In genomic region chr5:8422932-8423928, GRCm38 (mm10) we compare ENCODE assay signal across 8 mouse cellular contexts. TPM values are rescaled to one million over a fixed set of nuclear protein-coding genes. Genes with fewer than 3 reads are reported as not detected.
A peak's percentile ranks its signal among the peaks of the same experiment; 100 is the strongest.
DNase-seq lines count a peak whose midpoint lies in the region; ATAC-seq and TF ChIP-seq lines count a peak whose summit lies in the region.

No protein-coding gene starts in this region.

- H3K36me3 ChIP-seq in C2C12 (ENCODE audit: control insufficient read depth, insufficient read depth): peaks cover 31% of the 10 kb centered on the region
- H3K36me3 ChIP-seq in hindbrain, embryonic 13.5 days: 0 out of 2 replicates have a peak, but pooled peaks cover 2% of the 10 kb centered on the region
- peaks cover 8% of the 10 kb centered on the region for H3K36me3 ChIP-seq in liver, embryonic 16.5 days (ENCODE audit: control insufficient read depth, insufficient read depth)
- H3K36me3 ChIP-seq in stomach, embryonic 16.5 days (ENCODE audit: control insufficient read depth, insufficient read depth, low read length): peaks cover under 1% of the 10 kb centered on the region; the same call in 1 of the 2 replicates

- DNase-seq in cerebellum, adult 8-10 months: peak; percentile 11
- no peak for DNase-seq in cerebellum, postnatal 4 days (ENCODE audit: low spot score in 2 of 2)
- DNase-seq in embryo, embryonic 10 days (ENCODE audit: low spot score): peak; percentile 28
- DNase-seq in thymus, postnatal 36 days: no peak

- no peaks in the 10 kb centered on the region for H3K27me3 ChIP-seq in C2C12 (ENCODE audit: control insufficient read depth, insufficient read depth, insufficient read length)
- H3K27me3 ChIP-seq in hindbrain, embryonic 13.5 days: no peaks in the 10 kb centered on the region
- no peaks in the 10 kb centered on the region for H3K27me3 ChIP-seq in liver, embryonic 16.5 days (ENCODE audit: control insufficient read depth, insufficient read depth, low read depth, low read length)
- H3K27me3 ChIP-seq in stomach, embryonic 16.5 days (ENCODE audit: control insufficient read depth, insufficient read depth, low read length): no peaks in the 10 kb centered on the region

- peaks cover 18% of the 10 kb centered on the region for H3K4me1 ChIP-seq in hindbrain, embryonic 13.5 days (replicated peaks)
- peaks cover 12% of the 10 kb centered on the region for H3K4me1 ChIP-seq in liver, embryonic 16.5 days (ENCODE audit: control insufficient read depth, low read depth, low read length)
- H3K4me1 ChIP-seq in stomach, embryonic 16.5 days (ENCODE audit: control insufficient read depth, insufficient read depth, low read length): peaks cover 5% of the 10 kb centered on the region; the same call in 1 of the 2 replicates

- WGBS in hindbrain, embryonic 13.5 days: under 1% methylated on average over 40 of the region's 40 CpGs
- 1% methylated on average over 40 of the region's 40 CpGs for WGBS in liver, embryonic 16.5 days (ENCODE audit: insufficient replicate concordance)
- whole genome bisulfite sequencing in stomach, embryonic 16.5 days: under 1% methylated on average over 40 of the region's 40 CpGs

- 0 out of 2 replicates have a peak, but pooled peaks have one; percentile 13 for ATAC-seq in hindbrain, embryonic 13.5 days (ENCODE audit: low FRiP score)
- peak; percentile 53 for ATAC-seq in liver, embryonic 16.5 days (ENCODE audit: low read depth)
- no peak for ATAC-seq in stomach, embryonic 16.5 days (ENCODE audit: insufficient read depth, low FRiP score)

- peak overlapping the region; percentile 98 for H3ac ChIP-seq in C2C12 (ENCODE audit: control insufficient read depth, insufficient read length, low read depth)

- H3K4me3 ChIP-seq in C2C12 (ENCODE audit: insufficient read depth, poor library complexity, severe bottlenecking): peak overlapping the region; percentile 74
- H3K4me3 ChIP-seq in hindbrain, embryonic 13.5 days: peak overlapping the region; percentile 86
- H3K4me3 ChIP-seq in liver, embryonic 16.5 days (ENCODE audit: low read depth, low read length): peak overlapping the region; percentile 98
- peak overlapping the region; percentile 86 for H3K4me3 ChIP-seq in stomach, embryonic 16.5 days (replicated peaks; ENCODE audit: low read length)

- H3K9ac ChIP-seq in hindbrain, embryonic 13.5 days: peak overlapping the region; percentile 89
- H3K9ac ChIP-seq in liver, embryonic 16.5 days (ENCODE audit: low read depth, low read length): peak overlapping the region; percentile 73
- peak overlapping the region; percentile 94 for H3K9ac ChIP-seq in stomach, embryonic 16.5 days (ENCODE audit: low read length)

- H3K4me2 ChIP-seq in hindbrain, embryonic 13.5 days: peak overlapping the region; percentile 83
- peak overlapping the region; percentile 87 for H3K4me2 ChIP-seq in liver, embryonic 16.5 days (ENCODE audit: low read depth, low read length)
- H3K4me2 ChIP-seq in stomach, embryonic 16.5 days (ENCODE audit: low read depth, low read length): peak overlapping the region; percentile 74

- no peaks in the 10 kb centered on the region for H3K9me3 ChIP-seq in hindbrain, embryonic 13.5 days
- no peaks in the 10 kb centered on the region for H3K9me3 ChIP-seq in liver, embryonic 16.5 days (replicated peaks; ENCODE audit: control insufficient read depth, low read length)
- H3K9me3 ChIP-seq in stomach, embryonic 16.5 days (replicated peaks; ENCODE audit: control insufficient read depth, low read length): no peaks in the 10 kb centered on the region

- TF ChIP-seq CTCF in C2C12 (IDR thresholded peaks at IDR 0.05; ENCODE audit: control insufficient read depth, insufficient read depth, insufficient read length): no peak

- H3K79me2 ChIP-seq in C2C12 (ENCODE audit: control insufficient read depth, insufficient read depth): peaks cover 74% of the 10 kb centered on the region

- H3K79me3 ChIP-seq in C2C12 (ENCODE audit: low read depth): peaks cover 42% of the 10 kb centered on the region

- peak overlapping the region; percentile 83 for H3K27ac ChIP-seq in hindbrain, embryonic 13.5 days
- H3K27ac ChIP-seq in liver, embryonic 16.5 days (ENCODE audit: low read length): peak overlapping the region; percentile 44
- peak overlapping the region; percentile 67 for H3K27ac ChIP-seq in stomach, embryonic 16.5 days (ENCODE audit: low read length)

TF ChIP-seq in C2C12, 6 proteins besides CTCF, POLR2A, EP300 and RAD21:
- TF ChIP-seq MAX (IDR thresholded peaks at IDR 0.05): no peak
- no peak for TF ChIP-seq MYOG (IDR thresholded peaks at IDR 0.05; ENCODE audit: control insufficient read depth, extremely low read depth, insufficient read length)
- TF ChIP-seq MYOD1 (IDR thresholded peaks at IDR 0.05; ENCODE audit: control insufficient read depth, insufficient read length, low read depth): no peak
- no peak for TF ChIP-seq USF1 (IDR thresholded peaks at IDR 0.05; ENCODE audit: low read depth)
- TF ChIP-seq CEBPB (IDR thresholded peaks at IDR 0.05; ENCODE audit: low read depth): no peak
- TF ChIP-seq FOSL1 (IDR thresholded peaks at IDR 0.05; ENCODE audit: insufficient read depth, low read length, poor library complexity, severe bottlenecking): no peak

RNA-seq across cellular contexts. Expression of gene Slc25a40, which starts 0.6 kb away (rescaled TPM):
- polyA plus RNA-seq in C2C12 (2012; fragmentation: generic; extraction: Trizol): 3.5 TPM
- polyA plus RNA-seq in hindbrain, embryonic 13.5 days (2015; fragmentation: Nextera tagmentation; extraction: Ambion mirVana): 6.8 and 7.4 TPM in 2 replicates
- 3.0 and 3.9 TPM in 2 replicates for polyA plus RNA-seq in liver, embryonic 16.5 days (2015; fragmentation: Nextera tagmentation; extraction: Ambion mirVana)
- polyA plus RNA-seq in stomach, embryonic 16.5 days (2015; fragmentation: Nextera tagmentation; extraction: Ambion mirVana): 10.4 and 12.5 TPM in 2 replicates

RNA-seq across cellular contexts. Expression of gene Dbf4, which starts 0.7 kb away (rescaled TPM):
- polyA plus RNA-seq in C2C12 (2012; fragmentation: generic; extraction: Trizol): 23.4 TPM
- 14.8 and 16.5 TPM in 2 replicates for polyA plus RNA-seq in hindbrain, embryonic 13.5 days (2015; fragmentation: Nextera tagmentation; extraction: Ambion mirVana)
- polyA plus RNA-seq in liver, embryonic 16.5 days (2015; fragmentation: Nextera tagmentation; extraction: Ambion mirVana): 22.6 and 25.6 TPM in 2 replicates
- polyA plus RNA-seq in stomach, embryonic 16.5 days (2015; fragmentation: Nextera tagmentation; extraction: Ambion mirVana): 26.0 and 30.9 TPM in 2 replicates

RNA-seq across cellular contexts. Expression of gene Adam22, which starts 55.3 kb away (rescaled TPM):
- 0.07 TPM for polyA plus RNA-seq in C2C12 (2012; fragmentation: generic; extraction: Trizol)
- 34.7 and 35.2 TPM in 2 replicates for polyA plus RNA-seq in hindbrain, embryonic 13.5 days (2015; fragmentation: Nextera tagmentation; extraction: Ambion mirVana)
- polyA plus RNA-seq in liver, embryonic 16.5 days (2015; fragmentation: Nextera tagmentation; extraction: Ambion mirVana): 0.19 and 0.40 TPM in 2 replicates
- polyA plus RNA-seq in stomach, embryonic 16.5 days (2015; fragmentation: Nextera tagmentation; extraction: Ambion mirVana): 6.2 and 7.0 TPM in 2 replicates

Comparison
In these comparisons a context has a peak if more than half of its experiments do, and no peak if none do; other contexts are left out.
1. DNase-seq: peak in cerebellum, adult 8-10 months (single experiment) and embryo, embryonic 10 days (single experiment); none in cerebellum, postnatal 4 days (0 of 2) and thymus, postnatal 36 days (0 of 2).
2. Peak in every context shown above with its lines, with median percentiles within 50 percentile points of each other: H3K4me3 ChIP-seq, H3K27ac ChIP-seq, H3K4me2 ChIP-seq and H3K9ac ChIP-seq.